Mouse (Mus musculus) ZHBTc4 (cell line): ENCODE data around the gene Cer1.

ENCODE experiments used
- DNase-seq: peaks from one replicate; pipeline ENCODE4 v3.0.0-alpha.2; 2011; ENCODE audit warnings: low read depth, low spot score

Cer1 gene

GRCm38 (mm10) chr4:82884636-82885534 lies at the start of gene Cer1:
Gene Cer1 (minus strand): TSS chr4:82885148.
- no peak for DNase-seq

GRCm38 (mm10) chr4:82934308-82934707 lies 49.4 kb upstream of the Cer1 start:
- peak; percentile 34 for DNase-seq

- peak; percentile 71 for DNase-seq
These were observed 48.8 kb upstream of the Cer1 start for GRCm38 (mm10) chr4:82933698-82934210.

GRCm38 (mm10) chr4:82930079-82930478 lies 45.1 kb upstream of the Cer1 start:
- DNase-seq, result no peak

- no peak for DNase-seq
These were observed 37.0 kb upstream of the Cer1 start for GRCm38 (mm10) chr4:82921962-82922361.

GRCm38 (mm10) chr4:82918625-82919024 lies 33.7 kb upstream of the Cer1 start:
- DNase-seq, result no peak

GRCm38 (mm10) chr4:82916678-82917050 lies 31.7 kb upstream of the Cer1 start:
- no peak for DNase-seq

GRCm38 (mm10) chr4:82916003-82916677 lies 31.2 kb upstream of the Cer1 start:
- no peak for DNase-seq

GRCm38 (mm10) chr4:82915576-82915975 lies 30.6 kb upstream of the Cer1 start:
- DNase-seq, result no peak

GRCm38 (mm10) chr4:82914601-82915143 lies 29.7 kb upstream of the Cer1 start:
- no peak for DNase-seq

- no peak for DNase-seq
These were observed 10.3 kb upstream of the Cer1 start for GRCm38 (mm10) chr4:82895227-82895626.

- DNase-seq, result no peak
These were observed 7.3 kb upstream of the Cer1 start for GRCm38 (mm10) chr4:82892247-82892646.

GRCm38 (mm10) chr4:82891566-82891965 lies 6.6 kb upstream of the Cer1 start:
- DNase-seq, result no peak

- DNase-seq, result no peak
These were observed 6.1 kb upstream of the Cer1 start for GRCm38 (mm10) chr4:82891049-82891448.

- DNase-seq, result no peak
These were observed 5.6 kb upstream of the Cer1 start for GRCm38 (mm10) chr4:82890585-82890984.

- peak; percentile 34 for DNase-seq
These were observed 1.2 kb upstream of the Cer1 start for GRCm38 (mm10) chr4:82886148-82886547.

- no peak for DNase-seq
These were observed 576 bp upstream of the Cer1 start for GRCm38 (mm10) chr4:82885535-82885913.

- peak; percentile 61 for DNase-seq
These were observed 2.4 kb downstream of the Cer1 start for GRCm38 (mm10) chr4:82882500-82882899.

- DNase-seq, result no peak
These were observed 3.6 kb downstream of the Cer1 start for GRCm38 (mm10) chr4:82881366-82881765.

GRCm38 (mm10) chr4:82880243-82880642 lies 4.7 kb downstream of the Cer1 start:
- DNase-seq, result no peak

- DNase-seq, result no peak
These were observed 5.8 kb downstream of the Cer1 start for GRCm38 (mm10) chr4:82879152-82879551.

GRCm38 (mm10) chr4:82876656-82877055 lies 8.3 kb downstream of the Cer1 start:
- no peak for DNase-seq
